Mouse (Mus musculus) myocyte (in vitro differentiated cells): ENCODE data around the gene Cracr2b. TPM values are rescaled to one million over a fixed set of nuclear protein-coding genes. Genes with fewer than 3 reads are reported as not detected.
A peak's percentile ranks its signal among the peaks of the same experiment; 100 is the strongest.

Experiments
- H3K27me3 ChIP-seq: one replicate; pipeline ENCODE4 v1.6.1; 2011; ENCODE audit not compliant: control insufficient read depth, insufficient read depth, insufficient read length
- H3K36me3 ChIP-seq: one replicate; pipeline ENCODE4 v1.6.1; 2011; ENCODE audit not compliant: control insufficient read depth, insufficient read depth
- H3K4me2 ChIP-seq: one replicate; pipeline ENCODE4 v1.6.1; 2011; ENCODE audit warnings: low read depth, control low read depth
- H3K4me3 ChIP-seq: one replicate; pipeline ENCODE4 v1.5.1; 2011; ENCODE audit warnings: mild to moderate bottlenecking, control low read depth, moderate library complexity
- H3K79me2 ChIP-seq: one replicate; pipeline ENCODE4 v1.6.1; 2011; ENCODE audit not compliant: control insufficient read depth, insufficient read depth
- H3ac ChIP-seq: one replicate; pipeline ENCODE4 v1.6.1; 2011; ENCODE audit not compliant: control insufficient read depth, insufficient read length
- CEBPB ChIP-seq: IDR thresholded peaks from 2 replicates; pipeline ENCODE4 v1.6.1; 2011; ENCODE audit warnings: mild to moderate bottlenecking, moderate library complexity; ENCODE audit not compliant: poor library complexity, insufficient read depth, severe bottlenecking
- E2F4 ChIP-seq: IDR thresholded peaks from one replicate; pipeline ENCODE4 v1.6.1; 2011; ENCODE audit warnings: mild to moderate bottlenecking, control low read depth, moderate library complexity; ENCODE audit not compliant: insufficient read depth
- MAX ChIP-seq: IDR thresholded peaks from one replicate; pipeline ENCODE4 v1.6.1; 2011; ENCODE audit warnings: low read depth, mild to moderate bottlenecking, control low read depth
- MYOD1 ChIP-seq, 3 experiments: IDR thresholded peaks; one replicate each; pipeline ENCODE4 v1.6.1; 2011; ENCODE audit warnings: control low read depth in 2 of 3, low read depth in 2 of 3, mild to moderate bottlenecking in 2 of 3, moderate library complexity in 1 of 3; ENCODE audit not compliant: insufficient read length in 2 of 3, control insufficient read depth in 1 of 3
- MYOG ChIP-seq, 3 experiments: IDR thresholded peaks; one replicate each; pipeline ENCODE4 v1.6.1; 2011; ENCODE audit warnings: control low read depth in 2 of 3, low read depth in 2 of 3, mild to moderate bottlenecking in 2 of 3; ENCODE audit not compliant: insufficient read length in 2 of 3, control insufficient read depth in 1 of 3, insufficient read depth in 1 of 3
- POLR2A ChIP-seq: IDR thresholded peaks from one replicate; pipeline ENCODE4 v1.6.1; 2011; ENCODE audit warnings: low read depth, mild to moderate bottlenecking, control low read depth, moderate library complexity; ENCODE audit not compliant: insufficient read length
- POLR2AphosphoS2 ChIP-seq: IDR thresholded peaks from one replicate; pipeline ENCODE4 v1.6.1; 2011; ENCODE audit warnings: low read depth, control low read depth; ENCODE audit not compliant: insufficient read length
- REST ChIP-seq: IDR thresholded peaks from one replicate; pipeline ENCODE4 v1.6.1; 2011; ENCODE audit warnings: mild to moderate bottlenecking, control low read depth, moderate library complexity; ENCODE audit not compliant: insufficient read depth, insufficient read length
- SRF ChIP-seq: IDR thresholded peaks from one replicate; pipeline ENCODE4 v1.6.1; 2011; ENCODE audit warnings: low read depth; ENCODE audit not compliant: control insufficient read depth, insufficient read length
- TCF12 ChIP-seq: IDR thresholded peaks from one replicate; pipeline ENCODE4 v1.6.1; 2011; ENCODE audit warnings: mild to moderate bottlenecking, control low read depth; ENCODE audit not compliant: poor library complexity, insufficient read depth, severe bottlenecking
- TCF3 ChIP-seq: IDR thresholded peaks from one replicate; pipeline ENCODE4 v1.6.1; 2011; ENCODE audit warnings: low read depth, control low read depth; ENCODE audit not compliant: insufficient read length
- USF1 ChIP-seq: IDR thresholded peaks from one replicate; pipeline ENCODE4 v1.6.1; 2011; ENCODE audit warnings: low read depth, mild to moderate bottlenecking, control low read depth, moderate library complexity
- polyA plus RNA-seq: library from polyadenylated mRNA; unstranded; fragments of >200 nt; fragmentation: generic; extraction: Trizol; gene quantifications from one replicate; pipeline ENCODE4 v1.2.1, GENCODE M21; 2012; ENCODE audit warnings: missing spikeins

Cracr2b gene
- polyA plus RNA-seq, 1 experiment: 2.4 TPM

- Histone ChIP-seq H3K36me3 (no peaks in the 10 kb centered on the region), H3ac (no peak overlapping the region), H3K27me3 (no peaks in the 10 kb centered on the region), H3K4me2 (peak overlapping the region; percentile 88), H3K4me3 (peak overlapping the region; percentile 60), H3K79me2 (peaks cover 12% of the 10 kb centered on the region)
- TF ChIP-seq MAX: no peak
- no peak for TF ChIP-seq SRF
- no peak for TF ChIP-seq USF1
- TF ChIP-seq TCF12: no peak
- TF ChIP-seq POLR2AphosphoS2: no peak
- no peak for TF ChIP-seq MYOD1 (IDR thresholded peaks at IDR 0.05; ENCODE audit: control insufficient read depth in 1 of 3, insufficient read length in 2 of 3, low read depth in 2 of 3)
- no peak for TF ChIP-seq REST
- TF ChIP-seq CEBPB: no peak
- TF ChIP-seq E2F4: no peak
- no peak for TF ChIP-seq POLR2A
- no peak for TF ChIP-seq MYOG (IDR thresholded peaks at IDR 0.05; ENCODE audit: control insufficient read depth in 1 of 3, insufficient read depth in 1 of 3, insufficient read length in 2 of 3, low read depth in 2 of 3)
- TF ChIP-seq TCF3: no peak
Observed at GRCm38 (mm10) chr7:141434464-141434863, 26.4 kb upstream of the Cracr2b start.

- Histone ChIP-seq H3ac (no peak overlapping the region), H3K36me3 (no peaks in the 10 kb centered on the region), H3K4me3 (peak overlapping the region; percentile 60), H3K79me2 (peaks cover 12% of the 10 kb centered on the region), H3K27me3 (no peaks in the 10 kb centered on the region), H3K4me2 (peak overlapping the region; percentile 88)
- TF ChIP-seq TCF3: no peak
- no peak for TF ChIP-seq SRF
- TF ChIP-seq POLR2A: peak; percentile 70
- no peak for TF ChIP-seq E2F4
- no peak for TF ChIP-seq TCF12
- TF ChIP-seq CEBPB: no peak
- peak in 1 of 3 experiments; percentile 7 for TF ChIP-seq MYOD1 (IDR thresholded peaks at IDR 0.05; ENCODE audit: control insufficient read depth in 1 of 3, insufficient read length in 2 of 3, low read depth in 2 of 3)
- TF ChIP-seq POLR2AphosphoS2: peak; percentile 34
- no peak for TF ChIP-seq USF1
- no peak for TF ChIP-seq REST
- no peak for TF ChIP-seq MAX
- no peak for TF ChIP-seq MYOG (IDR thresholded peaks at IDR 0.05; ENCODE audit: control insufficient read depth in 1 of 3, insufficient read depth in 1 of 3, insufficient read length in 2 of 3, low read depth in 2 of 3)
Observed at GRCm38 (mm10) chr7:141435129-141435855, 25.6 kb upstream of the Cracr2b start.

- H3K36me3 ChIP-seq: no peaks in the 10 kb centered on the region
- TF ChIP-seq TCF12 (no peak), MYOG (IDR thresholded peaks at IDR 0.05; ENCODE audit: control insufficient read depth in 1 of 3, insufficient read depth in 1 of 3, insufficient read length in 2 of 3, low read depth in 2 of 3) (no peak), POLR2A (no peak), MYOD1 (IDR thresholded peaks at IDR 0.05; ENCODE audit: control insufficient read depth in 1 of 3, insufficient read length in 2 of 3, low read depth in 2 of 3) (no peak), USF1 (no peak), MAX (no peak), POLR2AphosphoS2 (no peak), REST (no peak), SRF (no peak), CEBPB (no peak), E2F4 (no peak), TCF3 (no peak)
Observed at GRCm38 (mm10) chr7:141435856-141436522, 24.9 kb upstream of the Cracr2b start.

GRCm38 (mm10) chr7:141436523-141436892 lies 24.4 kb upstream of the Cracr2b start:
- H3K4me3 ChIP-seq: peak overlapping the region; percentile 60
- H3ac ChIP-seq: peak overlapping the region; percentile 30
- no peaks in the 10 kb centered on the region for H3K27me3 ChIP-seq
- H3K4me2 ChIP-seq: peak overlapping the region; percentile 97
- no peaks in the 10 kb centered on the region for H3K36me3 ChIP-seq
- no peak for TF ChIP-seq POLR2AphosphoS2
- no peak for TF ChIP-seq E2F4
- TF ChIP-seq REST: no peak
- no peak for TF ChIP-seq MYOD1 (IDR thresholded peaks at IDR 0.05; ENCODE audit: control insufficient read depth in 1 of 3, insufficient read length in 2 of 3, low read depth in 2 of 3)
- no peak for TF ChIP-seq TCF3
- no peak for TF ChIP-seq TCF12
- TF ChIP-seq CEBPB: no peak
- no peak for TF ChIP-seq USF1
- no peak for TF ChIP-seq MYOG (IDR thresholded peaks at IDR 0.05; ENCODE audit: control insufficient read depth in 1 of 3, insufficient read depth in 1 of 3, insufficient read length in 2 of 3, low read depth in 2 of 3)
- no peak for TF ChIP-seq POLR2A
- no peak for TF ChIP-seq MAX
- TF ChIP-seq SRF: no peak
- H3K79me2 ChIP-seq: peaks cover 12% of the 10 kb centered on the region

More at GRCm38 (mm10) chr7:141435856-141436522, 24.9 kb upstream of the Cracr2b start:
- no peak overlapping the region for H3ac ChIP-seq
- H3K27me3 ChIP-seq: no peaks in the 10 kb centered on the region
- H3K4me3 ChIP-seq: peak overlapping the region; percentile 60
- H3K4me2 ChIP-seq: peak overlapping the region; percentile 97
- H3K79me2 ChIP-seq: peaks cover 12% of the 10 kb centered on the region
